Mouse (Mus musculus): Measurements from ENCODE around the gene Tas2r139. TPM values are rescaled to one million over a fixed set of nuclear protein-coding genes. Genes with fewer than 3 reads are reported as not detected.

Gene Tas2r139
- total RNA-seq (2023): not detected

DNA sequence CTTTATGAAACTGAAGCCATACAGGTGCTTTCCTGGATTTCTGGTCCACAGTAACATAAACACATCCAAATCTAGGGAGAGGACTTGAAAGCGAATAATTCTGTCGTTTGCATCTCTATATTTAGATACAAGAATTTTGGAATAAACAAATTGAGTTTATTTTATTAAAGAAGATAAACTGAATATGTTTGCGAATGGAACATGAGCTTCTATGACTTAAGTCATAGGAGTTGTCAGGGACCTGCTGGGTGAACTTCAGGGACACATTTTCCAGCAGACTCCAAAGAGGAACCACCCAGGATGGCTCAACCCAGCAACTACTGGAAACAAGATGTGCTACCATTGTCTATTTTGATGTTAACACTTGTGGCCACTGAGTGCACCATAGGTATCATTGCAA, at the start of gene Tas2r139:
Gene Tas2r139, plus strand, starts transcription at position 301 of the 400 bp plus-strand sequence.

Other genes with a start within 250 kb of the Tas2r139 start
- not detected for gene Sval1, start 189.3 kb upstream of the Tas2r139 start, total RNA-seq (2023)
- gene Sval3, start 172.8 kb upstream of the Tas2r139 start, total RNA-seq (2023): not detected
- not detected for gene Sva, start 102.5 kb upstream of the Tas2r139 start, total RNA-seq (2023)
- gene Tas2r144, start 74.4 kb downstream of the Tas2r139 start, total RNA-seq (2023): not detected
- 1 to 10 TPM; 4.3 to 5.2 TPM for gene Gstk1, start 105.0 kb downstream of the Tas2r139 start, total RNA-seq (2023)
- not detected for gene Tmem139, start 121.0 kb downstream of the Tas2r139 start, total RNA-seq (2023)
- gene Casp2, start 124.0 kb downstream of the Tas2r139 start, total RNA-seq (2023): 10 to 100 TPM; 66.9 to 84.2 TPM
- gene Clcn1, start 145.7 kb downstream of the Tas2r139 start, total RNA-seq (2023): under 1 TPM; 0.51 to 0.78 TPM
- gene Fam131b, start 183.7 kb downstream of the Tas2r139 start, total RNA-seq (2023): under 1 TPM in 1 of 2 experiments, not detected in 1; 0.09 TPM
- gene Zyx, start 208.7 kb downstream of the Tas2r139 start, total RNA-seq (2023): 100 to 1,000 TPM; 658 to 702 TPM
- under 1 TPM in 1 of 2 experiments, not detected in 1; 0.24 TPM for gene Epha1, start 232.3 kb downstream of the Tas2r139 start, total RNA-seq (2023)

Measured in neutrophil, adult 59 days (primary cell).